In genomic region chr8:119422123-119422711, GRCm38 (mm10) we compare ENCODE assay signal across 8 mouse cellular contexts. TPM values are rescaled to one million over a fixed set of nuclear protein-coding genes. Genes with fewer than 3 reads are reported as not detected.
DNase-seq lines count a peak whose midpoint lies in the region; ATAC-seq and TF ChIP-seq lines count a peak whose summit lies in the region.

No protein-coding gene starts in this region.

- DNase-seq in left cerebral cortex, adult 2 months (ENCODE audit: extremely low spot score in 1 of 2, low spot score in 2 of 2) = no peak
- no peak for DNase-seq in left cerebral cortex, postnatal 10 days (ENCODE audit: extremely low spot score in 1 of 2, low spot score in 2 of 2)
- DNase-seq in NIH3T3 (ENCODE audit: low read depth) = peak; percentile 84
- peak; percentile 55 for DNase-seq in embryonic facial prominence, embryonic 14.5 days (ENCODE audit: low spot score)
- DNase-seq in right cerebral cortex, adult 2 months (ENCODE audit: low spot score in 2 of 2) = no peak

- intact Hi-C loops in left cerebral cortex, adult 2 months (cut with DNase I) = no loop called here
- intact Hi-C loops in left cerebral cortex, postnatal 10 days (cut with DNase I) = no loop called here

- no peak overlapping the region for H3K4me3 ChIP-seq in left cerebral cortex, adult 2 months
- no peak overlapping the region for H3K4me3 ChIP-seq in embryonic facial prominence, embryonic 14.5 days (ENCODE audit: low read depth, low read length)
- H3K4me3 ChIP-seq in liver, embryonic 16.5 days (ENCODE audit: low read depth, low read length) = peak overlapping the region; percentile 42
- no peak overlapping the region for H3K4me3 ChIP-seq in intestine, embryonic 15.5 days (replicated peaks)

- H3K4me2 ChIP-seq in embryonic facial prominence, embryonic 14.5 days (ENCODE audit: low read depth, low read length) = no peak overlapping the region
- H3K4me2 ChIP-seq in liver, embryonic 16.5 days (ENCODE audit: low read depth, low read length) = peak overlapping the region; percentile 38
- H3K4me2 ChIP-seq in intestine, embryonic 15.5 days (replicated peaks) = no peak overlapping the region

- H3K4me1 ChIP-seq in embryonic facial prominence, embryonic 14.5 days (ENCODE audit: control insufficient read depth, insufficient read depth, low read length) = peaks cover 13% of the 10 kb centered on the region
- peaks cover 43% of the 10 kb centered on the region for H3K4me1 ChIP-seq in liver, embryonic 16.5 days (ENCODE audit: control insufficient read depth, low read depth, low read length)
- H3K4me1 ChIP-seq in intestine, embryonic 15.5 days (replicated peaks) = peaks cover 27% of the 10 kb centered on the region

- H3K9me3 ChIP-seq in embryonic facial prominence, embryonic 14.5 days (ENCODE audit: control insufficient read depth, low read length) = no peaks in the 10 kb centered on the region
- H3K9me3 ChIP-seq in liver, embryonic 16.5 days (replicated peaks; ENCODE audit: control insufficient read depth, low read length) = no peaks in the 10 kb centered on the region
- no peaks in the 10 kb centered on the region for H3K9me3 ChIP-seq in intestine, embryonic 15.5 days

- no peaks in the 10 kb centered on the region for H3K27me3 ChIP-seq in embryonic facial prominence, embryonic 14.5 days (replicated peaks; ENCODE audit: control insufficient read depth, insufficient read depth, low read length)
- no peaks in the 10 kb centered on the region for H3K27me3 ChIP-seq in liver, embryonic 16.5 days (ENCODE audit: control insufficient read depth, insufficient read depth, low read depth, low read length)
- no peaks in the 10 kb centered on the region for H3K27me3 ChIP-seq in intestine, embryonic 15.5 days (replicated peaks)

- peak; percentile 61 for ATAC-seq in embryonic facial prominence, embryonic 14.5 days (ENCODE audit: low read depth)
- ATAC-seq in liver, embryonic 16.5 days (ENCODE audit: low read depth) = no peak
- ATAC-seq in intestine, embryonic 15.5 days = no peak
- no peak for ATAC-seq in erythroid progenitor cell, adult 5-6 weeks (replicated peaks; ENCODE audit: low FRiP score, poor library complexity, severe bottlenecking)

- WGBS in embryonic facial prominence, embryonic 14.5 days = 52% methylated on average over 9 of the region's 9 CpGs
- 31% methylated on average over 9 of the region's 9 CpGs for WGBS in liver, embryonic 16.5 days (ENCODE audit: insufficient replicate concordance)
- 63% methylated on average over 9 of the region's 9 CpGs for WGBS in intestine, embryonic 15.5 days

- H3K36me3 ChIP-seq in embryonic facial prominence, embryonic 14.5 days (ENCODE audit: control insufficient read depth, insufficient read depth, low read length) = no peaks in the 10 kb centered on the region
- H3K36me3 ChIP-seq in liver, embryonic 16.5 days (ENCODE audit: control insufficient read depth, insufficient read depth) = no peaks in the 10 kb centered on the region
- no peaks in the 10 kb centered on the region for H3K36me3 ChIP-seq in intestine, embryonic 15.5 days

- 0 out of 2 replicates have a peak overlapping the region, but pooled peaks have one; percentile 9 for H3K9ac ChIP-seq in embryonic facial prominence, embryonic 14.5 days (ENCODE audit: low read depth, low read length)
- peak overlapping the region; percentile 8; the same call in 1 of the 2 replicates for H3K9ac ChIP-seq in liver, embryonic 16.5 days (ENCODE audit: low read depth, low read length)
- H3K9ac ChIP-seq in intestine, embryonic 15.5 days = no peak overlapping the region

- no peak for TF ChIP-seq CTCF in left cerebral cortex, adult 2 months (IDR thresholded peaks at IDR 0.05)

- peak overlapping the region; percentile 45 for H3K27ac ChIP-seq in left cerebral cortex, adult 2 months
- peak overlapping the region; percentile 52; the same call in 1 of the 2 replicates for H3K27ac ChIP-seq in embryonic facial prominence, embryonic 14.5 days (replicated peaks; ENCODE audit: low read depth, low read length)
- no peak overlapping the region for H3K27ac ChIP-seq in liver, embryonic 16.5 days (ENCODE audit: low read length)
- no peak overlapping the region for H3K27ac ChIP-seq in intestine, embryonic 15.5 days

RNA-seq across cellular contexts. Expression of gene Osgin1, which starts 11.7 kb away (rescaled TPM):
- total RNA-seq in left cerebral cortex, adult 2 months (2021) = under 1 TPM in 1 of 2 experiments, not detected in 1; 0.40 TPM
- 1 to 10 TPM in 1 of 2 experiments, not detected in 1; 1.2 TPM for total RNA-seq in left cerebral cortex, postnatal 10 days (2021)
- polyA plus RNA-seq in embryonic facial prominence, embryonic 14.5 days (2014; fragmentation: Nextera tagmentation; extraction: Ambion mirVana) = 1.7 and 2.1 TPM in 2 replicates
- polyA plus RNA-seq in liver, embryonic 16.5 days (2015; fragmentation: Nextera tagmentation; extraction: Ambion mirVana) = 47.3 and 57.9 TPM in 2 replicates
- 3.8 and 5.7 TPM in 2 replicates for polyA plus RNA-seq in intestine, embryonic 15.5 days (2015; fragmentation: Nextera tagmentation; extraction: Ambion mirVana)
- not detected in 2 replicates for total RNA-seq in erythroid progenitor cell, adult 5-6 weeks (2015; ENCODE audit: low replicate concordance)
- not detected in 2 replicates for total RNA-seq in erythroid progenitor cell, adult 5-6 weeks (2017; ENCODE audit: low replicate concordance)

RNA-seq across cellular contexts. Expression of gene Necab2, which starts 24.3 kb away (rescaled TPM):
- total RNA-seq in left cerebral cortex, adult 2 months (2021) = 10 to 100 TPM; 63.3 to 80.9 TPM
- 10 to 100 TPM; 51.6 to 63.6 TPM for total RNA-seq in left cerebral cortex, postnatal 10 days (2021)
- 3.2 and 3.7 TPM in 2 replicates for polyA plus RNA-seq in embryonic facial prominence, embryonic 14.5 days (2014; fragmentation: Nextera tagmentation; extraction: Ambion mirVana)
- polyA plus RNA-seq in liver, embryonic 16.5 days (2015; fragmentation: Nextera tagmentation; extraction: Ambion mirVana) = 0.04 TPM in 1 of 2 replicates, not detected in the other
- 1.9 TPM in 2 replicates for polyA plus RNA-seq in intestine, embryonic 15.5 days (2015; fragmentation: Nextera tagmentation; extraction: Ambion mirVana)
- total RNA-seq in erythroid progenitor cell, adult 5-6 weeks (2015; ENCODE audit: low replicate concordance) = not detected in 2 replicates
- not detected in 2 replicates for total RNA-seq in erythroid progenitor cell, adult 5-6 weeks (2017; ENCODE audit: low replicate concordance)

RNA-seq across cellular contexts. Expression of gene Mlycd, which starts 27.5 kb away (rescaled TPM):
- 10 to 100 TPM; 26.1 to 28.7 TPM for total RNA-seq in left cerebral cortex, adult 2 months (2021)
- total RNA-seq in left cerebral cortex, postnatal 10 days (2021) = 10 to 100 TPM; 23.4 to 24.6 TPM
- polyA plus RNA-seq in embryonic facial prominence, embryonic 14.5 days (2014; fragmentation: Nextera tagmentation; extraction: Ambion mirVana) = 17.4 and 17.7 TPM in 2 replicates
- 10.0 and 12.1 TPM in 2 replicates for polyA plus RNA-seq in liver, embryonic 16.5 days (2015; fragmentation: Nextera tagmentation; extraction: Ambion mirVana)
- 19.2 and 22.5 TPM in 2 replicates for polyA plus RNA-seq in intestine, embryonic 15.5 days (2015; fragmentation: Nextera tagmentation; extraction: Ambion mirVana)
- total RNA-seq in erythroid progenitor cell, adult 5-6 weeks (2015; ENCODE audit: low replicate concordance) = 3.6 and 3.8 TPM in 2 replicates
- total RNA-seq in erythroid progenitor cell, adult 5-6 weeks (2017; ENCODE audit: low replicate concordance) = 0.64 and 1.6 TPM in 2 replicates

Comparison
In these comparisons a context has a peak if more than half of its experiments do, and no peak if none do; other contexts are left out.
1. DNase-seq: peak in NIH3T3 (single experiment) and embryonic facial prominence, embryonic 14.5 days (single experiment); none in left cerebral cortex, adult 2 months (0 of 2), left cerebral cortex, postnatal 10 days (0 of 2) and right cerebral cortex, adult 2 months (0 of 2).
2. H3K27ac ChIP-seq: peak in left cerebral cortex, adult 2 months (single experiment) and embryonic facial prominence, embryonic 14.5 days (single experiment); none in liver, embryonic 16.5 days (single experiment) and intestine, embryonic 15.5 days (single experiment).
3. RNA of gene Necab2, which starts 24.3 kb away (total RNA-seq): 63.3 to 80.9 TPM in left cerebral cortex, adult 2 months and 51.6 to 63.6 TPM in left cerebral cortex, postnatal 10 days; not detected in erythroid progenitor cell, adult 5-6 weeks; every median in the first group is over 10 times any median in the second.
4. RNA of gene Mlycd, which starts 27.5 kb away (total RNA-seq): 26.1 to 28.7 TPM in left cerebral cortex, adult 2 months and 23.4 to 24.6 TPM in left cerebral cortex, postnatal 10 days; 0.64 to 3.8 TPM in erythroid progenitor cell, adult 5-6 weeks; every median in the first group is over 4 times any median in the second.